Mouse (Mus musculus) stomach, postnatal 0 days (tissue): ENCODE results near the gene Mov10l1. TPM values are rescaled to one million over a fixed set of nuclear protein-coding genes. Genes with fewer than 3 reads are reported as not detected.

Experiments used
- ATAC-seq: fragments of 200-750 bp; cut with Nextera tagmentation; 2 replicates; pipeline ENCODE4 v1.8.0; 2017; ENCODE audit not compliant: low FRiP score, low TSS enrichment
- DNase-seq: peaks from one replicate; pipeline ENCODE4 v3.0.0-alpha.2; 2016; ENCODE audit warnings: low spot score
- H3K27ac ChIP-seq: fragments of 300-500 bp; sonication (generic); replicated peaks from 2 replicates; pipeline ENCODE4 v1.5.1; 2014; ENCODE audit warnings: mild to moderate bottlenecking, control low read depth
- H3K27me3 ChIP-seq: fragments of 300-500 bp; sonication (generic); 2 replicates; pipeline ENCODE4 v1.6.1; 2014; ENCODE audit warnings: low read length; ENCODE audit not compliant: control insufficient read depth, insufficient read depth
- H3K36me3 ChIP-seq: fragments of 300-500 bp; sonication (generic); 2 replicates; pipeline ENCODE4 v1.6.1; 2014; ENCODE audit warnings: low read length, mixed read lengths; ENCODE audit not compliant: control insufficient read depth, insufficient read depth
- H3K4me1 ChIP-seq: fragments of 300-500 bp; sonication (generic); replicated peaks from 2 replicates; pipeline ENCODE4 v1.6.1; 2014; ENCODE audit warnings: antibody characterized with exemption; ENCODE audit not compliant: control insufficient read depth, insufficient read depth
- H3K4me2 ChIP-seq: fragments of 300-500 bp; sonication (generic); replicated peaks from 2 replicates; pipeline ENCODE4 v1.6.1; 2014; ENCODE audit warnings: low read depth, mild to moderate bottlenecking, control low read depth, moderate library complexity
- H3K4me3 ChIP-seq: fragments of 300-500 bp; sonication (generic); 2 replicates; pipeline ENCODE4 v1.5.1; 2014; ENCODE audit warnings: low read depth, low read length, control low read depth
- H3K9ac ChIP-seq: fragments of 300-500 bp; sonication (generic); 2 replicates; pipeline ENCODE4 v1.6.1; 2014; ENCODE audit warnings: mild to moderate bottlenecking, low read length, control low read depth, mixed read lengths
- H3K9me3 ChIP-seq: fragments of 300-500 bp; sonication (generic); 2 replicates; pipeline ENCODE4 v1.6.1; 2016; ENCODE audit warnings: low read length; ENCODE audit not compliant: control insufficient read depth
- CTCF ChIP-seq: IDR thresholded peaks from 2 replicates; pipeline ENCODE4 v1.5.1; 2016; ENCODE audit warnings: antibody characterized with exemption, low read depth, mild to moderate bottlenecking, moderate library complexity
- EP300 ChIP-seq: optimal IDR thresholded peaks from 2 replicates; pipeline ENCODE3; 2016; ENCODE audit warnings: antibody characterized with exemption
- WGBS: fragments of 180-500 bp; shearing (Covaris S2); extraction: QIAGEN DNeasy Blood & Tissue Kit; methylation state at CpG from one replicate; pipeline ENCODE4 v1.1.7; 2014; 5-methylcytosine and 5-hydroxymethylcytosine counted together
- polyA plus RNA-seq: library from polyadenylated mRNA; unstranded; fragments of >200 nt; fragmentation: Nextera tagmentation; extraction: Ambion mirVana; gene quantifications from 2 replicates; pipeline ENCODE4 v1.2.1, GENCODE M21; 2015

The Mov10l1 gene
- polyA plus RNA-seq, 1 experiment from 2014 or later: not detected

- H3K27ac ChIP-seq: no peak overlapping the region
- TF ChIP-seq EP300 (no peak), CTCF (no peak)
- WGBS: 98% methylated on average over 8 of the region's 8 CpGs
- H3K27me3 ChIP-seq: no peaks in the 10 kb centered on the region
- DNase-seq (no peak), ATAC-seq (no peak)
- no peaks in the 10 kb centered on the region for H3K4me1 ChIP-seq
- H3K4me3 ChIP-seq: no peak overlapping the region
- H3K4me2 ChIP-seq: no peak overlapping the region
- no peaks in the 10 kb centered on the region for H3K9me3 ChIP-seq
- peaks cover 39% of the 10 kb centered on the region for H3K36me3 ChIP-seq
- H3K9ac ChIP-seq: no peak overlapping the region
These were observed 121.7 kb downstream of the Mov10l1 start for GRCm38 (mm10) chr15:89104425-89104824.

Other genes starting within 250 kb of the Mov10l1 start
- 10.4 and 10.8 TPM in 2 replicates for gene Brd1, start 248.7 kb upstream of the Mov10l1 start, polyA plus RNA-seq
- gene Zbed4, start 231.2 kb upstream of the Mov10l1 start, polyA plus RNA-seq: 3.7 and 3.9 TPM in 2 replicates
- gene Alg12, start 163.6 kb upstream of the Mov10l1 start, polyA plus RNA-seq: 8.2 and 9.3 TPM in 2 replicates
- 89.3 and 93.2 TPM in 2 replicates for gene Creld2, start 163.3 kb upstream of the Mov10l1 start, polyA plus RNA-seq
- gene Pim3, start 120.7 kb upstream of the Mov10l1 start, polyA plus RNA-seq: 63.6 and 69.4 TPM in 2 replicates
- not detected in 2 replicates for gene Ttll8, start 28.5 kb upstream of the Mov10l1 start, polyA plus RNA-seq
- gene Mlc1, start 3.9 kb upstream of the Mov10l1 start, polyA plus RNA-seq: not detected in 2 replicates
- 0.16 and 0.79 TPM in 2 replicates for gene Panx2, start 76.8 kb downstream of the Mov10l1 start, polyA plus RNA-seq
- 55.9 and 57.8 TPM in 2 replicates for gene Trabd, start 92.2 kb downstream of the Mov10l1 start, polyA plus RNA-seq
- gene Selenoo, start 106.2 kb downstream of the Mov10l1 start, polyA plus RNA-seq: 14.3 and 16.3 TPM in 2 replicates
- 4.0 and 5.2 TPM in 2 replicates for gene Tubgcp6, start 140.2 kb downstream of the Mov10l1 start, polyA plus RNA-seq
- 10.7 and 12.4 TPM in 2 replicates for gene Hdac10, start 145.8 kb downstream of the Mov10l1 start, polyA plus RNA-seq
- 3.1 and 3.2 TPM in 2 replicates for gene Mapk12, start 157.8 kb downstream of the Mov10l1 start, polyA plus RNA-seq
- 1.8 and 2.1 TPM in 2 replicates for gene Mapk11, start 166.7 kb downstream of the Mov10l1 start, polyA plus RNA-seq
- 75.2 and 85.9 TPM in 2 replicates for gene Plxnb2, start 197.9 kb downstream of the Mov10l1 start, polyA plus RNA-seq
- gene Dennd6b, start 213.6 kb downstream of the Mov10l1 start, polyA plus RNA-seq: 4.1 and 5.3 TPM in 2 replicates
- 16.2 and 17.2 TPM in 2 replicates for gene Ppp6r2, start 228.6 kb downstream of the Mov10l1 start, polyA plus RNA-seq